Mouse (Mus musculus): Measurements from ENCODE around the gene Umad1.

The Umad1 gene

GRCm38 (mm10) chr6:8373051-8373450, 114.0 kb downstream of the Umad1 start:
- no peak for DNase-seq

GRCm38 (mm10) chr6:8373851-8374250, 114.8 kb downstream of the Umad1 start:
- DNase-seq: no peak

DNA sequence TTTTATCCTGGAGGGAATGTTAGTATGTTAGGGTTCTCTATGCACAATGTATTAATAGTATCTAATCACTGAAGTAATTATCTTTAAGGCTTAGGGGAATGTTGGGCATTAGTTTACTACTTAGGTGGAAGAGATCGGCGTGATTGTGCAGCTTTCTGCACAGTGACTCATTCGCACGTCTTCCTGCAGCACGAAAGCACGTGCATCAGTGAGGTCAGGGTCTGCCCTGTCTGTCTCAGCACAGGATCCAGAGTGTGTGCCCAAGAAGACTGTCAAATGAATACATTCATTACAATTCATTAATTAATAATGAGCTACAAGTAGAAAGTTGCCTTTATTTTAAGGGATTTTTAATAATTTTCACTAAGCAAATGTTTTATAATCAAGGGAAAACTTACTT, 115.2 kb downstream of the Umad1 start:
- no peak for DNase-seq

- no peak for DNase-seq
Measured at GRCm38 (mm10) chr6:8374712-8375111, 115.6 kb downstream of the Umad1 start.

- DNase-seq: no peak
Measured at GRCm38 (mm10) chr6:8376351-8376750, 117.3 kb downstream of the Umad1 start.

GRCm38 (mm10) chr6:8377667-8378066, 118.6 kb downstream of the Umad1 start:
- no peak for DNase-seq

DNA sequence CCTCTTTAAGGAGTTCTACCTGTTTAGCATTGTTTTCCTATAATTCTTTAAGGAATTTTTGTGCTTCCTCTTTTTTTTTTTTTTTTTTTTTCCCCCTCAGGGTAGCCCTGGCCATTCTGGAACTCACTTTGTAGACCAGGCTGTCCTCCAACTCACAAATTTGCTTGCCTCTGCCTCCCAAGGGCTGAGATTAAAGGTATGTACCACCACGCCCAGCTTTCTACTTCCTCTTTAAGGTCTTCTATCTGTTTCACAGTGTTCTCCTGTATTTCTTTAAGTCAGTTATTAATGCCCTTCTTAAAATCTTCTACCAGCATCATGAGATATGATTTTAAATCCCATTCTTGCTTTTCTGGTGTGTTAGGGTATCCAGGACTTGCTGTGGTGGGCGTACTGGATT, 130.2 kb downstream of the Umad1 start:
- DNase-seq: no peak

GRCm38 (mm10) chr6:8390296-8390695, 131.2 kb downstream of the Umad1 start:
- no peak for DNase-seq

- DNase-seq: no peak
Measured at GRCm38 (mm10) chr6:8390935-8391334, 131.8 kb downstream of the Umad1 start.

DNA sequence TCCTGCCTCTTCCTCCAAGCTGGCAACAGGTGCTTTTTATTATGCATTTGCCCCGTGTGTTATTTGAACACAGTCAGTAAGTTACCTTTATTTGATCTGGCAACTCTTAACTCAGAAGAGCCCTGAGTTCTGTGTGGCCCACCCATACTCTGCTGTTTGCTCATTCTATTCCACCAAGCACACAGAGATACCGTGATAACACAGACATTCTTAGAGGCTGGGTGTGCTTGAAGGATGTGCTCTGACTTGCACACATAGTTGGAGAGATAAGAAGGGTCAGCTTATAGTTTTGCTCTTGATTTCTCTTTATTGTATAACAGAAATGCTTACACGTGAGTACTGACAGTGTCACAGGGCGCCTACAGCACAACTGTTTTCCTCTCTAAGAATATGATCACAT, 133.9 kb downstream of the Umad1 start:
- no peak for DNase-seq

GRCm38 (mm10) chr6:8394044-8394443, 135.0 kb downstream of the Umad1 start:
- DNase-seq: no peak

- no peak for DNase-seq
Measured at GRCm38 (mm10) chr6:8395061-8395460, 136.0 kb downstream of the Umad1 start.

GRCm38 (mm10) chr6:8397252-8397651, 138.2 kb downstream of the Umad1 start:
- DNase-seq: no peak

DNA sequence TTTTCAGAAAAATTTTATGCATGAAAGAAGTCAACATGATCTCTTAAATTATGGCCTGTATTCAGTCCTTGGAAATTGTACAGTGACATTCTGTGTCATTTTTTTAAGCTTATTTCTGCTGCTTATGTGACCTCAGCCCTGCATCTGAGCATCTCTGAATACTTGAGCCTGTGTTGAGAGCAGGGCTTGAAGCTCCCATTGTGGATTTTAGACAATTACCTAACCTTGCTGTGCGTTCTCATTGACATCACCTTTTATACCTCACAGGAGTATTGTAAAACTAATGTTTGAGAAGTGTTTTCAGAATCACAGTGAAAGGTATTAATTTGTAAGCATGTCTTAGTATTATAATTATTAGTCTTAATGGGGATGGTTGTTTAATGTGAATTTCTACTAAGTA, 140.6 kb downstream of the Umad1 start:
- DNase-seq: no peak

- no peak for DNase-seq
Measured at GRCm38 (mm10) chr6:8403127-8403526, 144.0 kb downstream of the Umad1 start.

DNA sequence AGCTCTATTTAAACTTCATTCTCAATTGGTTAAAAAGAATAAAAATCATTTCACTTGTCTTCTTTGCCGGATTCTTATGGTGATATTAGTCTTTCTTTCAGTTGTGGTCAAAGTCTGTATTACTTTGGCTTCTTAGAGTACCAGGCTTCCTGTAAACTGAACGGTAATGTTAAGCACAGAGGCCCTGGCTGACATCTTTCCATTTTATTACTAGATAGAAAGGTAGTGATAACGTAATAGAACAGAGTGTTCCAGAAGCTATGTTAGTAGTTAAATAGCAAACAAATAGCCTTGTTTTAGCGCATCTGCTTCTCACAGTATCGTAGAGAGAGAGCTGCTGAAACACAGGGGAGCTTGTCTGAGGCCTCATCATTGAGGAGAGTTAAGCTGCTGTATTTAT, 146.8 kb downstream of the Umad1 start:
- DNase-seq: no peak

DNA sequence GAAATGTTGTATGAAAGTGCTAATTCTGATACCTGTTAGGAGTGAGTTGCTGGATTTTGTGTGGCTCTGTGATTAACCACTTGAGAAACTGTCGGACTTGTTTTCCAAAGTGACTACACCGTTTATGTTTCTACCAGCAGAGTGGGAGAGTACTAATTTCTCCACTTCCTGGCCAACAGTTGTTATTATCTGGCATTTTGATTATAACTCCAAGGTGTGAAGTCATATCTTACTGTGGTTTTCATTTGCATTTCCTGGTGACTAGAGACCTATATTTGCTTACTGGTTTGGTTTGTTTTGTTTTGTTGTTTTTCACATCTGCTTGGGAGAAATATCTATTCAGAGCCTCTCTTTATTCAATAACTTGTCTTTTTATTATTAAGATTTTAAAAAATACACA, 149.2 kb downstream of the Umad1 start:
- no peak for DNase-seq

- DNase-seq: no peak
Measured at GRCm38 (mm10) chr6:8409865-8410264, 150.8 kb downstream of the Umad1 start.

- no peak for DNase-seq
Measured at GRCm38 (mm10) chr6:8412845-8413598, 153.9 kb downstream of the Umad1 start.

GRCm38 (mm10) chr6:8414020-8414419, 154.9 kb downstream of the Umad1 start:
- DNase-seq: peak in 1 of 2 experiments; percentile 8

DNA sequence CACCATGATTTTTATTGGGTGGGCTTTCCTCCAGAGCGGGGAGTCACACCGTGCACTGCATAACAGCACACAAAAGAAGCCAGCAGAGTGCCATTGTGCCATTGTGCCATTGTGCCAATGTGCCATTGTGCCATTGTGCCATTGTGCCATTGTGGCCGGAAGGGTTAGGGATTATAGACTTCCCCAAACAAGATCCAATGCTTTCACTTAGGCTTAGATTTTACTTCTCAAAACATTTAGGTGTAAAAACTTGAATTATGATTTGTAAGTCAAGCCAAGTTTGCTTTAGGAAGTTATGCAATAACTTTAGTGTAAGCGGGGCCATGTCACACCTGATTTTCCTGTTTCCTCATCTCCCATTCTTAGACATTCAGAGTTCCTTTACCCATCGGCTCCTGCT, 156.7 kb downstream of the Umad1 start:
- no peak for DNase-seq

DNA sequence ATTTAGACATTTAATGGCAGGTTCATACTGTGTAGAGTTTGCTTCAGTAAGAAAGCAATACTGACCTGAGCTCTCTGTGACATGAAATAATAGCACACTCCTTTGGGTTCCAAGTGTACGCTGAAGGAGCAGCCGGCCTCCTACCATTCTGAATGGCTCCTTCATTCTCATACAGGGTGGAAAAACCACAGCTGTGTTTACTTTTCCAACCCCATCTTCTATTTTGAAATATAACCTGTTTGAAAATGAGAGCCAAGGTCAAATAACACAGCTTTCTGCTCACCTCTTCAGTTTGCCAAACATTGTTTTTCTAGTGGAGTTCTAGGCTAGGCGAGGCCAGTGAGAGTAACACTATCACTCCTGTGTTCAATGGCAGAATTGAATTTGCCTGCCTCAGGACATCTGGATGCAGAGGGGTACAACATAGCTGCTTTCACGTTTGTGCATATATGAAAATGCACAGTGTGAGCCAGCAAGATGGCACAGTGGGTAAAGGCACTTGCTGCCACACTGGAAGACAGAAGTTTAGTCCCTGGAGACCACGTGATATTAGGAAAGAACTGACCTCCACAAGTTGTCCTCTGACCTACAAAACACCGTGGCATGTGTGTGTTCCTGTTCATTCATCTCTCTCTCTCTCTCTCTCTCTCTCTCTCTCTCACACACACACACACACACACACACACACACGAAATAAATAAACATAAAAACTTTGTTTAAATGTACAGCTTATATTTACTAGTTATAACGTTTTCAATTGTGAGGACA, 157.9 kb downstream of the Umad1 start:
- DNase-seq: no peak

DNA sequence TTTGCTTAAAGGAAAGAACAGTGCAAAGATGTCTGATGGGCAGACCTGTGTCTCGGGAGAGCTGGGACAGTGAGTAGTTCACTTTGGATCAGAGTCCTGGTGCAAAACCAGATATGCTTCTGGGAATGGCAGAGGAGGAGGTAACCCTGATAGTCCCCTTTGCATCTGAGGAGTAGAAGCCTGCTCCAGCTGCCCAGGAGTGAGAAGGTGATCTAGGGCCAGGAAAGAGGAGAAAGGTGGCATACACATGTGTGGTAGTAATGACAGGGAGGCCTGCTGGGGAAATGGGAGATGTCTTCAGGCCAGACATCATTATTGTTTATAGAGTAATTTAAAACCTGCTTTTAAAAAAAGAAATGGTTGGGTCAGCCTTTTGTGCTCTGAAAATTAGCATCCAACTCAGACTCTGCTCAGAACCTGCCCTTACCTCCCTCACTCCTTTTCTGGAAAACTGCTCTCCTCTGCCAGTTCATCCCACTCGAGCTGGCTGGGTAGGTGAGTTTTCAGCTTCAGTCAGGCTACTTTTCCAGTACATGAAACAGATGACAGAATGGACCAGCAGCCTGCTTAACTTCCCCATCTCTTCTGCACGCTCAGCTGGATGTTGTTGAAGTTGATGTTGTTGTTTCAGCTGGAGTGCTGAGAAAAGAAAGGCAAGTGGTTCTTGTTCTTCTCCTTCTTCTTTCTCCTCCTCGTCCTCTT, 160.5 kb downstream of the Umad1 start:
- no peak for DNase-seq

GRCm38 (mm10) chr6:8420187-8420503, 161.1 kb downstream of the Umad1 start:
- DNase-seq: no peak
